Mouse (Mus musculus) spleen, postnatal 10 days (tissue): ENCODE measurements around the gene Glrx3.
"Not testable (repeated sequence)": the region's sequence is repeated elsewhere in the genome, so short reads cannot be mapped to it uniquely, and the experiment has no call there.

Source experiments
- DNase-seq, 2 experiments: peaks; one replicate each; pipeline ENCODE4 v3.0.0; 2021 to 2022; ENCODE audit warnings: low spot score in 2 of 2

Glrx3 gene

GRCm38 (mm10) chr7:137437440-137438178 lies at the start of gene Glrx3:
Gene Glrx3, plus strand, starts transcription at chr7:137437614.
- DNase-seq: peak; percentile 87 to 96

- no peak for DNase-seq
These were observed 49.6 kb upstream of the Glrx3 start for GRCm38 (mm10) chr7:137387863-137388262.

- DNase-seq: no peak
These were observed 42.0 kb upstream of the Glrx3 start for GRCm38 (mm10) chr7:137395421-137395820.

- no peak for DNase-seq
These were observed 40.0 kb upstream of the Glrx3 start for GRCm38 (mm10) chr7:137397361-137397910.

GRCm38 (mm10) chr7:137398973-137399372 lies 38.4 kb upstream of the Glrx3 start:
- DNase-seq: no peak

GRCm38 (mm10) chr7:137404146-137404545 lies 33.3 kb upstream of the Glrx3 start:
- DNase-seq: no peak

GRCm38 (mm10) chr7:137407428-137408058 lies 29.9 kb upstream of the Glrx3 start:
- no peak for DNase-seq

GRCm38 (mm10) chr7:137410337-137411197 lies 26.8 kb upstream of the Glrx3 start, which contains the start of gene 9430038I01Rik:
Gene 9430038I01Rik, minus strand, starts transcription at chr7:137410762.
- peak; percentile 93 to 98 for DNase-seq

- no peak for DNase-seq
These were observed 22.7 kb upstream of the Glrx3 start for GRCm38 (mm10) chr7:137414710-137415109.

GRCm38 (mm10) chr7:137420550-137420949 lies 16.9 kb upstream of the Glrx3 start:
- no peak for DNase-seq

GRCm38 (mm10) chr7:137421236-137421635 lies 16.2 kb upstream of the Glrx3 start:
- no peak for DNase-seq

GRCm38 (mm10) chr7:137426693-137427092 lies 10.7 kb upstream of the Glrx3 start:
- no peak for DNase-seq

GRCm38 (mm10) chr7:137431769-137432603 lies 5.4 kb upstream of the Glrx3 start:
- DNase-seq: no peak

- DNase-seq: no peak
These were observed 513 bp upstream of the Glrx3 start for GRCm38 (mm10) chr7:137436901-137437300.

GRCm38 (mm10) chr7:137438179-137438550 lies 751 bp downstream of the Glrx3 start:
- DNase-seq: peak in 1 of 2 experiments; percentile 24

- not testable (repeated sequence) for DNase-seq
These were observed 1.5 kb downstream of the Glrx3 start for GRCm38 (mm10) chr7:137438962-137439361.

GRCm38 (mm10) chr7:137442951-137443350 lies 5.5 kb downstream of the Glrx3 start:
- DNase-seq: no peak

- no peak for DNase-seq
These were observed 7.9 kb downstream of the Glrx3 start for GRCm38 (mm10) chr7:137445321-137445720.

- DNase-seq: no peak
These were observed 24.0 kb downstream of the Glrx3 start for GRCm38 (mm10) chr7:137461396-137461795.

GRCm38 (mm10) chr7:137468174-137468573 lies 30.8 kb downstream of the Glrx3 start:
- DNase-seq: peak in 1 of 2 experiments; percentile 42
